In the genomic region with DNA sequence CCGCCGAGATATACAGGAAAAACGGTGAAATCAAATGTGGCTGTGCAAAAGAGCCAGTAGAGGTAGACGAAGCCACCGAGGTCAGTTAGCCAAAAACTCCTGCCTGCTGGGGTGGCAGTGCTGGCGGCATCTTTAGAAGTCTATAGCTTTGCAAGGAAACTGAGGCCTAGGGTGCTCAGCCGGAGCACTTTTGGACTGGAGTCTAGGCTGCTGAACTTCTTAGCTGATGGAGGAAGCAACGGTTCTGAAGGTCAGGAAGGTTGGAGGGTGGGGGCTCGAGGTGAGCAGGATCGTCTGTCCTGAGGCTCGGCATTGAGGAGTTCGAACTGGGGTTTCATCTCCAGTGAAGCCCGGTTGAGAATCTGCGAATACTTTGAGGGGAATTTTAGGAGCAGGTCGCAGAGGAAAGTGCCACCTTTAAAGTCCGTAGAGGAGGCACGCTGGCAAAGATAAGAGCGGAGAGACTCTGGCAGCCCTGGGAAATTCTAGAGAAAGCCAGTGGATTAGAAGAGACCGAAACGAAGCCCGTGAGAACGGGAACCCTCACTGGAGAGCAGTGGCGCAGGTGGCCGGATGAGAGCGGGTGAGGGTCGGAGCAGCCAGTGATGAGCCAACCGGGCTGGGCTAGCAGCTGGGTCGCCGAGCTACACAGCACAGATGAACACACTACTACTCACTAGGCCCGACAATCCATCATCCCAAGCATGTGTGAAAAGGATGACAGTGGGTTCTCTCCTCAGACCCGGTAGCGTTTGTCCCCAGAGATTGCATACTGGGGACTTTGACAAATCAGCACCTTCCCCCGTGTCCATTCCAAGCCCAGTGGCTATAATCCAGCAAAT, we compare ENCODE assay signal across 8 mouse cellular contexts.
A peak's percentile ranks its signal among the peaks of the same experiment; 100 is the strongest.
DNase-seq lines count a peak whose midpoint lies in the region; ATAC-seq and TF ChIP-seq lines count a peak whose summit lies in the region.

No protein-coding gene starts in this region.

- no peak overlapping the region for H3K27ac ChIP-seq in ES-E14 (ENCODE audit: insufficient read depth, low read depth, low read length, poor library complexity, severe bottlenecking)
- H3K27ac ChIP-seq in forebrain, embryonic 15.5 days (replicated peaks): no peak overlapping the region
- no peak overlapping the region for H3K27ac ChIP-seq in kidney, embryonic 15.5 days
- peak overlapping the region; percentile 74 for H3K27ac ChIP-seq in midbrain, embryonic 10.5 days (replicated peaks)
- peak overlapping the region; percentile 78 for H3K27ac ChIP-seq in thymus, adult 2 months (ENCODE audit: control insufficient read depth, insufficient read depth, low read length)

- H3K4me3 ChIP-seq in ES-E14 (ENCODE audit: insufficient read depth in 1 of 2, low read depth in 1 of 2, low read length in 2 of 2, poor library complexity in 1 of 2, severe bottlenecking in 1 of 2): peak overlapping the region; percentile 29 to 68
- peak overlapping the region; percentile 46 for H3K4me3 ChIP-seq in forebrain, embryonic 15.5 days
- peak overlapping the region; percentile 53 for H3K4me3 ChIP-seq in kidney, embryonic 15.5 days (replicated peaks)
- H3K4me3 ChIP-seq in midbrain, embryonic 10.5 days: peak overlapping the region; percentile 63
- peak overlapping the region; percentile 78 for H3K4me3 ChIP-seq in thymus, adult 2 months (ENCODE audit: control insufficient read depth, insufficient read depth, low read length)

- H3K4me2 ChIP-seq in forebrain, embryonic 15.5 days (replicated peaks): peak overlapping the region; percentile 78
- H3K4me2 ChIP-seq in kidney, embryonic 15.5 days: peak overlapping the region; percentile 86

- in situ Hi-C loops in ES-E14 (cut with MboI; ENCODE audit: low sequenced_read_pairs in 2 of 2, unreplicated experiment in 2 of 2): no loop called here

- 0 out of 2 replicates have a peak, but pooled peaks have one; percentile 4 for TF ChIP-seq CTCF in thymus, adult 2 months (IDR thresholded peaks at IDR 0.05; ENCODE audit: borderline replicate concordance, control insufficient read depth, extremely low read depth, insufficient read depth, low read length, poor library complexity)

- peak overlapping the region; percentile 45; the same call in 1 of the 2 replicates for H3K9ac ChIP-seq in ES-E14 (ENCODE audit: insufficient read depth, low read depth, low read length, poor library complexity, severe bottlenecking)
- peak overlapping the region; percentile 40 for H3K9ac ChIP-seq in forebrain, embryonic 15.5 days (replicated peaks)
- peak overlapping the region; percentile 24 for H3K9ac ChIP-seq in kidney, embryonic 15.5 days

- peak; percentile 14 for DNase-seq in gastrocnemius, postnatal 14 days
- DNase-seq in gastrocnemius, adult 18-20 months (ENCODE audit: low spot score): no peak
- DNase-seq in ES-E14 (ENCODE audit: low read depth, low spot score): no peak
- DNase-seq in midbrain, embryonic 10.5 days (ENCODE audit: low spot score): peak; percentile 53
- peak; percentile 65 for DNase-seq in thymus, adult 2 months
- DNase-seq in cerebellum, adult 9-10 months: no peak

- 5% methylated on average over 33 of the region's 33 CpGs for WGBS in forebrain, embryonic 15.5 days
- WGBS in kidney, embryonic 15.5 days: 5% methylated on average over 33 of the region's 33 CpGs
- 2% methylated on average over 33 of the region's 33 CpGs for WGBS in midbrain, embryonic 10.5 days
- WGBS in thymus, adult 2 months: 3% methylated on average over 33 of the region's 33 CpGs

- peaks cover 0 to 5% of the 10 kb centered on the region in 2 experiments; a peak in 1 of 4 replicates for H3K4me1 ChIP-seq in ES-E14 (ENCODE audit: control insufficient read depth in 2 of 2, insufficient read depth in 2 of 2, low read length in 2 of 2, poor library complexity in 1 of 2)
- H3K4me1 ChIP-seq in forebrain, embryonic 15.5 days: peaks cover 17% of the 10 kb centered on the region
- peaks cover 30% of the 10 kb centered on the region for H3K4me1 ChIP-seq in kidney, embryonic 15.5 days
- H3K4me1 ChIP-seq in midbrain, embryonic 10.5 days: peaks cover 40% of the 10 kb centered on the region
- H3K4me1 ChIP-seq in thymus, adult 2 months (replicated peaks; ENCODE audit: control insufficient read depth, insufficient read depth, low read length): peaks cover 17% of the 10 kb centered on the region

- no peaks in the 10 kb centered on the region for H3K9me3 ChIP-seq in ES-E14 (ENCODE audit: control insufficient read depth, insufficient read depth, low read depth, low read length)
- no peaks in the 10 kb centered on the region for H3K9me3 ChIP-seq in forebrain, embryonic 15.5 days
- H3K9me3 ChIP-seq in kidney, embryonic 15.5 days (replicated peaks): no peaks in the 10 kb centered on the region
- H3K9me3 ChIP-seq in midbrain, embryonic 10.5 days (replicated peaks): no peaks in the 10 kb centered on the region

- intact Hi-C loops in gastrocnemius, postnatal 14 days (cut with DNase I; ENCODE audit: low total_unique reads): no loop called here

- TF ChIP-seq POLR2A in thymus, adult 2 months (IDR thresholded peaks at IDR 0.05; ENCODE audit: control insufficient read depth, extremely low read depth, insufficient read depth, low read length, poor library complexity): no peak

- no peaks in the 10 kb centered on the region; the same call in 1 of the 2 replicates for H3K27me3 ChIP-seq in forebrain, embryonic 15.5 days
- H3K27me3 ChIP-seq in kidney, embryonic 15.5 days: peaks cover 16% of the 10 kb centered on the region
- peaks cover 41% of the 10 kb centered on the region for H3K27me3 ChIP-seq in midbrain, embryonic 10.5 days (ENCODE audit: low read depth, poor library complexity, severe bottlenecking)
- H3K27me3 ChIP-seq in thymus, adult 2 months (ENCODE audit: control insufficient read depth, insufficient read depth, low read length): no peaks in the 10 kb centered on the region

- H3K36me3 ChIP-seq in ES-E14 (ENCODE audit: control insufficient read depth, insufficient read depth, low read length, poor library complexity, severe bottlenecking): no peaks in the 10 kb centered on the region
- H3K36me3 ChIP-seq in forebrain, embryonic 15.5 days: no peaks in the 10 kb centered on the region
- H3K36me3 ChIP-seq in kidney, embryonic 15.5 days: no peaks in the 10 kb centered on the region
- H3K36me3 ChIP-seq in midbrain, embryonic 10.5 days: no peaks in the 10 kb centered on the region
- no peaks in the 10 kb centered on the region for H3K36me3 ChIP-seq in thymus, adult 2 months (ENCODE audit: control insufficient read depth, insufficient read depth, low read length)

- ATAC-seq in forebrain, embryonic 15.5 days (replicated peaks): 0 out of 2 replicates have a peak, but pooled peaks have one; percentile 20
- ATAC-seq in kidney, embryonic 15.5 days (replicated peaks; ENCODE audit: low FRiP score): peak; percentile 23; the same call in 1 of the 2 replicates

TF ChIP-seq in ES-E14, 5 proteins besides CTCF, POLR2A, EP300 and RAD21:
- no peak for TF ChIP-seq HCFC1 (IDR thresholded peaks at IDR 0.05; ENCODE audit: borderline replicate concordance, insufficient read depth, low read length)
- no peak for TF ChIP-seq CHD2 (IDR thresholded peaks at IDR 0.05; ENCODE audit: low read depth, low read length)
- no peak for TF ChIP-seq ZNF384 (IDR thresholded peaks at IDR 0.05; ENCODE audit: low read depth, low read length)
- no peak for TF ChIP-seq MAFK (IDR thresholded peaks at IDR 0.05; ENCODE audit: insufficient read depth, low read depth, low read length)
- no peak for TF ChIP-seq ZC3H11A (IDR thresholded peaks at IDR 0.05; ENCODE audit: borderline replicate concordance, low read depth, low read length)
TF ChIP-seq in ES-E14: peak in this region for 0.

Comparison
In these comparisons a context has a peak if more than half of its experiments do, and no peak if none do; other contexts are left out.
1. DNase-seq: peak in gastrocnemius, postnatal 14 days (single experiment), midbrain, embryonic 10.5 days (single experiment) and thymus, adult 2 months (single experiment); none in gastrocnemius, adult 18-20 months (single experiment), ES-E14 (single experiment) and cerebellum, adult 9-10 months (single experiment).
2. H3K27ac ChIP-seq: peak in midbrain, embryonic 10.5 days (single experiment) and thymus, adult 2 months (single experiment); none in ES-E14 (single experiment), forebrain, embryonic 15.5 days (single experiment) and kidney, embryonic 15.5 days (single experiment).
3. Peak in every context shown above with its lines, with median percentiles within 50 percentile points of each other: H3K4me3 ChIP-seq and H3K9ac ChIP-seq.